Mouse (Mus musculus) thymus, adult 18-20 months (tissue): ENCODE data around the gene Tmtc1.
A peak's percentile ranks its signal among the peaks of the same experiment; 100 is the strongest.

ENCODE experiments used
- DNase-seq, 2 experiments: peaks; one replicate each; pipeline ENCODE4 v3.0.0; 2022; ENCODE audit warnings: mixed read lengths in 2 of 2

Tmtc1 gene

DNA sequence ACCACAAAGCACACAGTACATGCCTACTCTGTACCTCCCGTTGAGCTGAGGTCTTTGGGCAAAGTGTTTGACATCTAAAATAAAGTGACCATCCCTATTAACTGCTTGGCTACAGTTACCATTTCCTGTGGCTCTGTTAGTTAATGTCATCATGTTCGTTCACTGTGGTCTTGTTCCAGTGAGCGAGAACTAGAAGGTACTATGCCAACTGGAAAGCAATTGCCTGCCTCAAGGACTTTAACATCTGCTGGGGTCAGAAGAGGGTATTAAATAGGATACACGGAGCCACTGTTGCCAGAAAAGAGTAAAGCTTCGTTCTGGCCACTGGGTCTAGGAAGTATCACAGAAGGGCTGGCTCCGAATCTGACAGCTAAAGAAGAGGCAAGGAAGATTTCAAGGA, 23.8 kb downstream of the Tmtc1 start:
- DNase-seq = no peak

DNA sequence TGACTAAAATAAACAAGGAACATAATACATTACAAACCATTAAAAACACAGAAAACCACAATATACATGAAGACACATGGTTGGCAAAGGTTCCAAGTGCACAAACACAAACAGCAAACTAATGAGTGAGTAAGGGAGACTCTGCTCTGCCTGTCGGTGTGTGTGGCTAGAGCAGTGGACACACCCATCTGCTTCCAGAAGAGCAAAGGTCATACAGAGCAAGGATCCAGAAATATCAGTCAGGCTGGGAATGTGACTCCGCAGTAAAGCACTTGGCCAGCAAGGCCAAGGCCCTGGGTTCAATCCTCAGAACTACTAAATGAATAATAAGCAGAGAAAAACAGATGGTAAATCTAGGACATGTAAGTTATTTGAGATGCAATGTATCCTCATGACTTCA, 27.6 kb downstream of the Tmtc1 start:
- no peak for DNase-seq

DNA sequence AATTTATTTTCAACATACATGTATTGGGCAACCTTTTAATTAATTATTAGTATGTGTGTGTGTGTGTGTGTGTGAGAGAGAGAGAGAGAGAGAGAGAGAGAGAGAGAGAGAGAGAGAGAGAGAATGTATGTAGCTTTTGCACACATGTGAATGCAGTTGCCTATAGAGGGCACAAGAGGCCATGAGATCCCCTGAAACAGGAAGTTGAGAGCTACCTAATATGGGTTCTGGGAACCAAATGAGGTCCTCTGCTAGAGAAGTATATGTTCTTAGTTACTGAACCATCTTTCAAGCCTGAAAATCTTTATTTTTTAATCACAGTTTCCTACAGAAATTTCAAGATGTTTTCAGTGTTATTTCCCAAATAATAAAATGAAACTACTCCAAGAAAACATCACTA, 30.6 kb downstream of the Tmtc1 start:
- no peak for DNase-seq

DNA sequence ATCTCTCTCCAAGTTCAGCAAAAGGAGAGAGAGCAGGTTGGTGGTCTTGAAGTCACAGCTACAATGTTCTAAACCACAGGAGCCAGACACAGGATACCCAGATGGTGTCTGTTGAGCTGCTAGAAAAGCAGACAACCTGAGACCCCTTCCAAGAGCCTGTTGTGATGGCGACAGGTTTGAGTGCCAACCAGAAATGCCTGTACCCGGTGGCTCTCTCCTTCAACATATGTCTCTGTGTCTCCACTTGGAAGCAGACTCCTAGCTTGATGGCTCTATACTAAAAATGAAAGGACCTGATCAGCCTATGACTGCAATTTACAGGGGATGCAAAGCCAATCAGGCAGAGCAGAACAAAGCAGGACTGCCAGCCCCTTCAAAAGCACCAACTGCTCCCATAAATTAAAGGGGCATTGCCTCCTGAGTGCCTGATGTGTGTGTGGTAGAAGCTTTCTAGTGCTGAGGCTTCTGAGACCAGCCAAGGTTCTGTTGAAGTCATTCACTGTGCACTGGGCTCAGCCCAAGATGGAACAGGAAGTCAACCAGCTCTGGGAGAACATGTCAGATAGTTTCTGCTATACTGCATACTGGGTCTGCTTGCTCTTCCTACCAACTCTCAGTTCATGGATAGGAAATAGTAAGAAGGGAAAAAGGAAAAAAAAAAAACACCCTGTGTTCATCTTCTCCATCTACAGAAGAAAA, 37.2 kb downstream of the Tmtc1 start:
- DNase-seq = no peak

DNA sequence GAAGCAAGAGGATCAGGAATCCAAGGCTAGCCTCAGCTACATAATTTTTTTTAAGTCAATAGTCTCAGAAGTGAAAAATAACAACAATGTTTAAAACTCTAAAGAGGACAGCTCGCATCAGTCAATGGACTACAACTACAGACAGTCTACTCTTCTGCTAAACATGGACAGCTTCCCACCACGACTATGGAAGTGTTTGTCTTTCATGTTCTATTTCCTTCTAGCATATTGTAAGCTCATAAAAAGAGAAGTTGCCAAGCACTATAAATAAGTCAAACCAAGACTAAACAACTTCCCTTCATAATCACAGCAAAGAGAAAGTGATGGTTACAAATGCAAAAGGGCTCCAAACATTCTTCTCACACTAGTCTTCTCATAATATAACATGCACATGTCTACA, 38.6 kb downstream of the Tmtc1 start:
- DNase-seq = no peak

DNA sequence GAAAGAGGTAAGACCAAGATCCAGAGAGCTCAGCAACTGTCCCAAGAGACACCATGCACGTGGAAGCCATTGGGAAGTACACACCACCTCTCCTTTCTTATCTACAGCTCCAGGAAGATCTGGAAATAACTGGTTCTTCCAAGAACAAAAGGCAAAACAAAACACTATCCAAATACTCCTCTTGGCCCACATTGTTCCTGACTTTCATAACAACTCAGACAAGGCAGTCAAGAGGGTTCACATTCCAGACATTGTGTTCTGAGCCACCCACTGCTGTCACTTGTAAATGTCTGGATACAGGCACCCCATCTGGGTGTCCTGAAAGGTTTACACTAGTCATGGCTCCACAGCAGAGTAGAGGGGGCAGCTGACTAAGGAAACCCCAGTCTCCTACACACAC, 39.7 kb downstream of the Tmtc1 start:
- DNase-seq = no peak

DNA sequence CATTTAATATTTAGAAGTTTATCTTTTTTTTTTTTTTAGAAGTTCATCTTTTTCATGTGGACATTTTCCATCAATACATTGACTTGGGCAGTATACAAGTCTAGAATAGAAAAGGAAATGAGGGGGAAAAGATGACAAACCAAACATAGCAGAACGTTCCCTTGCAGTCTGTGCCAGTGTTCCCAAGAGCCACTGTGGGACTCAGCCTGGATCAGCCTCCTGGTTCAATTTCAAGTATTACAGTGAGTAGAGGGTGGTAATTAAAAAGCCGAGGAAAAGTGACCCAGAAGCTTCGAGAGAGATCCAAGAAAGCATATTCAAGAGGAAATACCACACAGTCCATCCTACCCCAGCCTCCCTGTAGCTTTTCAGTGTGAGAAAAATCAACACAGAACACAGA, 40.4 kb downstream of the Tmtc1 start:
- DNase-seq = no peak

DNA sequence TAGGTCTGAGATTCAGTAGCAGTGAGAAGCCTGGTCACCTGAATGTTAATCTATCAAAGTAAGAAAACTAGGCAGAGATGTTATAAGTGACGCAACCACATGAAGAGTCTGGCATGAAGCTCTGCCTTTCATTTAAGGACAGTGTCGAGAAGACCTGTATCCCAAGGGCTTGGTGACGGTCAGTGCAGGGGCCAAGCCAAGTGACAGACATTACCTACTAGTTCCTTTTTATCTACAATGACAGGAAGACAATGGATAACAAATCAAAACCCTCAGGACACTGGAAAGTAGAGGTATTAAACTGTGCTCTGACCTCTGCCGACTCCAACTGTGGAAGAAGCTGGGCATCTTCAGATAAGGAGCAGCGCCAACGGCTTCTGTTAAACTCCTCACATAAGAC, 43.2 kb downstream of the Tmtc1 start:
- no peak for DNase-seq

DNA sequence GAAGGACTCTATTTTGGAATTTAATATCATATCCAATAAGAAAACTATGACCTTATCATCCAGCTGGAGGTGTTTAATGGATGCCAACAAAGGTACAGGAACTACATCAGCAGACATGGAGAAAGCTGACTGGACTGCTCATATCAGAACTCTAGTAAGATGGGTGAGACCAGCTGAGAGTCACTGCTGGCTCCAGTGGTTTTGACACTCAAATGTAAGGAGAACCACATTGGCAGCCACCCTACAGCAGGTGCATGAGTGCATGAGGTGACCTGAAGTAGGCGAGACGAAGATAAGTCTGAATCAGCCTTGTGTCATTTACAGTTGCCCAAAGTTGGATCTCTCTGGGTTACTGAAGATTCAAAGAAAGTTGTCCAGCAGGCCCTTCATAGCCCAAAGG, 44.6 kb downstream of the Tmtc1 start:
- no peak for DNase-seq

DNA sequence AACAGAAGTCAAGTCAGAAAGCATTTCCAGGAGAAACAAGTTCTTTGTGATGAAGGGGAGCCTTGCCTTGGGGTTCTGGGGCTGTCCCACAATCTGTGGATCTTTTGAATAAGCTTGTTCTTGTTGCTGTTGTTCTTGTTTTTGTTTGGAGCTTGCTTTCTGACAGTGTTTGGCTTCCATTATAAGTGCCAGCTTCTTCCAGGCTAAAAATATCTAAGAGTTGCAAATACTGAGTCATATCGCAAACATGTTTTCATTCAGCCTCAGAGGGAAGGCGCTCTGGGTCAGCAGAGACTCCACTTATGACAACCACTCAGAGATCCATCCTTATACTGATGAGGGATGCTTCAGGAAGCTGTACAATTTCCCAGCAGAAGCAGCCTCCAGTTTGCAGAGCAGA, 45.3 kb downstream of the Tmtc1 start:
- no peak for DNase-seq

DNA sequence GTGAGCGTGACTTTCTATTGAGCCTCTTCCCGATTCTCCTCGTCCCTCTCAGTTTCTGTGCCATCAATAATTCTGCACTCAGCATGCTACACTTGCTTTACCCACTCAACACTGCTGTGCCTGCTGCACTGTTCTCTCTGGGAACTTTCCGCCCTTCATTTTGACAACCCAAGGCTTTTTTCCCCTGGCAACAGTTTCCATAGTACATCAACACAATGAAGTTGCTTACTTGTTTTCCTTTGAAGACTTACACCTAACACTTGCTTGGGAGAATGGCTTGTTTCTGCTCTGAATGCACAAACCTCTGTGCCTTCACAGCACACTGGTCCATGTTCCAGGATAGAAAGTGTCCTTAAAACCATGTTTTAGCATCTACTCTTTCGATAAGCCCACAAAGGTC, 46.9 kb downstream of the Tmtc1 start:
- DNase-seq = no peak

DNA sequence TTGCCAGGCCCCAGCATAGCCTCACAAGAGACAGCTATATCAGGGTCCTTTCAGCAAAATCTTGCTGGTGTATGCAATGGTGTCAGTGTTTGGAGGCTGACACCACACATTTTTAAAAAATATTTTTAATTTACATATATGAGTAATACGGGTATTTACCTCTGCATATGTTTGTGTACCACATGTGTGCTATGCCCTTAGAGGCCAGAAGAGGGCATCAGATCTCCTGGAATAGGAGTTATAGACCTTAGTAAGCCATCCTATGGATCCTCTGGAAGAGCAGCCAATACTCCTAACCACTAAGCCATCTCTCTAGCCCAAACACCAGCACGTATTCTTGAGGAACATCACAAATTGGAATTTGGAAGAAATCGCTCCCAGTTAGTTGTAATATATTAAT, 48.9 kb downstream of the Tmtc1 start:
- no peak for DNase-seq

DNA sequence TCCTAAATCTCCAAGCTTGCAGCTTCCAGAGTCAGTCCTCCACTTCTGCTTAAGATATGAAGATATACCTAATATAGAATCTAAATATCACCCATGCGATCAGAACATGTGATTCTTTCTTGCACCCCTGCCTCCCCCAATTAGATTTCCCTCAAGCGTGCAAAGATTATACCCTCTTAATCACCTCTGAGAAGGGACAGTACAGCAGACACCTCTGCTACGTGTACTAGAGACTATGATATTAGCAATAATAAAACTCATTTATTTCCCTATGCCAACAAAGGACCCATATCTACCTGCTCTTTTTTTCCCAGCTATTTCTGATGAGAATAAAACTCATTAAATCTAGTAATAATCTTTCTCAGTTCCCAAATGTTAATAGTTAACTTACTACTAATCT, 49.9 kb downstream of the Tmtc1 start:
- no peak for DNase-seq

DNA sequence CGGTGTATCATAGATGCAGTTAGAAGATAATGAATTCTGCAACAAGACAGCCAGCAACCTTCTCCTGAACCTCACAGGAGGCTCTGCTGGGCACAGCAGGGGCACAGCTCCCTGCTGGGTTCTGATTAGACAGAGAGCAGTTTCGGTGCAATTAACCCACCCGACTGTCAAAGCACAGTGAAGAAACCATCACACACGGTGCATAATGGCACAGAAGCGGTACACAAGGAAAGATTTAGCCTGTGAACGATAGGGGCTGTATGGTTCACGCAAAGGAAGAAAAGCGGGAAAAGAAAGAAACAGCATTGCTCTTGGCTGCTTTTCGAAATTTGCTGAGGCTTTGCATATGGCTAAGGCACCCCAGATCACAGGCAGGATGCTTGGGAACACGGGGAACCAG, 52.0 kb downstream of the Tmtc1 start:
- no peak for DNase-seq

DNA sequence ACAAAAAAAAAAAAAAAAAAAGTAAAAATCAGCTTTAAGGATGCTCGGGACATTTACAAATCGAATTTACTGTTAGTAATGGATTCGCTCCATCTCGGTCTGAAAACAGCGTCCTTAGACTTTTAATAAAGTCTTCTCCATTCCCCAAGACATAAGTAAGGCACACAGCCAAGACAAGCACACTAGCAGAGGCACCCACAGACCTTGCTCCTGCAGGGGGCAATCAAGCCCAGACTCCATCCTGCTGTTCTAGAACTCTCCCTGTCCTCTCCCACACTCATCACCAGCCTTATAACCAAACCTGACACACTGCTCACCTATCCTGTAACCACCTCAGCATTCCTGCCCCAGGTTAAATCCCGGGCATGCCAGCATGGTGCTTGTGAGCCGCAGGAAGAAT, 52.9 kb downstream of the Tmtc1 start:
- DNase-seq = no peak

DNA sequence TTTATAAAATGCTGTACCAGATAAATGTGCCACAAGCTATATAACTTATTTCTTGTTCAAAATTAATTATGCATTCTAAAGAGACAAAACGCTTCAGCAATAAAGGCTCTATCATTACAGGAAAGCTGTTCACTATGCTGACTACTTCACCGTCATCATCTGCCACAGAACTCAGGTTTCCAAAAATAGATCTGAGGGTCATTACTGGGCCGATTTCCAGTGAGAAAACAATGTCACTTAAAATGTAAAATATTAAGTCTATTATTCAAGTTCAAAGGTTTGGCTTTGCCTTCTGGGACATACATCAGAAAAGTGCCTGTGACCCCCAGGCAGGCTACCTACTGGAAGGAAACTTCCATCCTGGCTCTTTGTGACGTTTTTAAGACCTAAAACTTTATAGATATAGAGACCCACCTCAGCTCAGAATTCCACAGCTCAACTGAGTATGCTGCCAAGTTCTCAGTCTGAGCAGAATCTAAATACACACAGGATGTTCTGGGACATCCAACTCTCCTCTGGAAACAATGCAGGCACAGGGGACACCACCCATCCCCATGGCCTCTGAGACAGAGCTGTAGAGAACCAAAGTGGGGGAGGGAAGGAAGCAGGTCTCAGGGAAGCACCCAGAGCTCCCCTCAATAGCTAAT, 53.4 kb downstream of the Tmtc1 start:
- DNase-seq = no peak

DNA sequence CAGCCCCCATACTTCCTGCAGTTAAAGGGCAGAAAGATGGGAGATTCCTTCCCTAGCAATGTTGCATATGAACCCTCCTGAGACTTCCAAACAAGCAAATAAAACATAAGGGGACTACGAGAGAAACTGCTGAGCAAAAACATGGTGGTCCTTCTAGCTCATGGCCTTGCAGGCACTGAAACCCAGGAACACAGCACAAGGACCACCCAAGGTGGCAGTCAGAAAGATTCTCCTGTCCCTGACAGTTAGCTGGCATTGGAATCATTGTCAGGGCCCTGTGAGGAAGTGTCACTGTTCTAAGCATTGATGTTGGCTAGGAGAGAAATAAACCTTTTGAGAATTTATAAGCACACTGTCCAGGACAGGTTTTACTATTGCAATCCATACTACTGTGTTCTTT, 56.2 kb downstream of the Tmtc1 start:
- no peak for DNase-seq

DNA sequence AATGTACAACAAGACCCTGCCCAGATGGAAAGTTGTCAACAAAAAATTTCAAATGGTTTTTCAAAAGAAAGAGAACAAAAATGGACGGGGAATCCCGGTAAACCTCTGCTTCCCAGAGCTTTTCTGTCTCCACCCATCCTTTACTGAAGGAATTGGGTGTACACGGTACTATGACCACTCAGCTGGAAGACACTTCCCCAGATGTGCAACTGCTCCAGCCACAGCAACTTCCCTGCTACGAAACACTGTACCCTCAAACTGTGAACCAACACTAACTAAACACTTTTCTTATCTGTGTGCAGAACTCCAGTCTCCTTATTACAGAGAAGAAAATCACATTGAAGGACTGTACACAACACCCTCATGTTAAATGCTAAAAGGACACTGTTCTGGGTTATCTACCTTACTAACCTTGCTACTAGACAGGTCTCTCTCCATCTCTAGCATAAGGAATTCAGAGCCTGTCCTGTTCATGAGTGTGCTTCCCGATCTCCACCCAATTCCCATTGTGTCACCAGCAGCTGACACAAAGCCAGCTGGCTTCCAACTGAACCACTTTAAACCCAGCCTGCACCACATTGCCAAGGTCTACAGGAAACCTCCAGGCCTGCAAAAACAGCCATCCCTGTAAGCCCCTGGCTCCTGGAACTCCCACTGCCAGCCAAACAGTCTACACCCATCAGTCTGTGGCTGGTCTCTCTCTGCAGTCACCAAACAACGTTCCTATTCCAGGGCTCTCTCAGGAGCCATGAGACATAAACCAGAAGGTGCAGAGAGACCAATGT, 59.9 kb downstream of the Tmtc1 start:
- DNase-seq = no peak

DNA sequence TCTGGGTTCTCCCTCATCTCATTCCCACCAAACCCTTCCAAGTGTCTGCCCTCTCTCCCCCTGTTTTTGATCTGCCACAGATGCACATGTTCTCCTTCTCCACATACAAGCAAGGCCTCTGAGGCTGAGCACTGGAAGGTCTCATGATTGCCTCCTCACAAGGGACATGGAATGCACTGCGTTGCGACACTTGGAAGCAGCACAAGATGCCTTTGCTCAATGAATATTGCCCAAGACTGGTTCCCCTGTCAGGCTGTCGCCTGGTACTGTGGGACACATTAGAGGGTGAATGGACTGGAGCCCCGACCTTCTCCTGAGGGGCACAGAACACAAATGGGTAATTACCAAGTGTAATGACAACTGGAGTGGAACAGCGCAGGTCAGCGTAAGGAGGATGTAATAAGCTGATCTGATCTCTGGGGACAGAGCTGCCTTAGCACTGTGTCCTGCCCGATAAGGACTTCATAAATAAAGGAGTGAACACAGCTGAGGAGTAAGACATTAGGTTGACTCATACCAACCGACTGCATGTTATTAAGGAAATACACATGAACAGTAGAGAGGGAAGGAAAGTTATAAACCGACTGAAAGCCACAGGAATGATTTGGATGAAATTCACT, 62.9 kb downstream of the Tmtc1 start:
- peak in 1 of 2 experiments; percentile 1 for DNase-seq

DNA sequence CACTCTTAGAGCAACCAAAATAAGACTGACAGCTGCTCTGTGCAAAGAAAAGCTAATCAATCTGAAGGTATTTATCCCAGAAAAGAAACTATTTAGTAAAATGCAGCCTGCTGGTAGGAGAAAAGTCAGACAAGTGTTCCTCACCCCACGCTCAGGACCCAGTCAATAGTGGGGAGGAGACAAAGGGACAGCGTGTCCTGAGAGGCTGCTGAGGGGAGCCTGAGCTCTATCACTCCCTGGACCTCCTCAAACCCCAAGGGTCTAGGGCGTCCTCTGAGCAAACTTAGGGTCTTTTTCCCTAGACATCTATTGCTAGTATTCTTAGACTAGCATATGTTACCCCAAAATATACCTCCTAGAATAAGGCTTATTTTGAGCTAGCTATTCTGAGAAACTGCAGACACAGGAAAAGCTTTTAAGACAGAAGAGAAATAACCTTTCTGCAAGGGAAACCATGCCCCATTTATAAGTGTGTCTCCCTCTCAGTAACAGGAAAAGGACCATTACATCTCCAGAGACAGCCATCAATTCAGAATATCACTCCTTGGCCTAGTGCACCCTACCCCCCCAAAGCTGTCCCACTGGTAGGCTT, 68.5 kb downstream of the Tmtc1 start:
- DNase-seq = no peak

DNA sequence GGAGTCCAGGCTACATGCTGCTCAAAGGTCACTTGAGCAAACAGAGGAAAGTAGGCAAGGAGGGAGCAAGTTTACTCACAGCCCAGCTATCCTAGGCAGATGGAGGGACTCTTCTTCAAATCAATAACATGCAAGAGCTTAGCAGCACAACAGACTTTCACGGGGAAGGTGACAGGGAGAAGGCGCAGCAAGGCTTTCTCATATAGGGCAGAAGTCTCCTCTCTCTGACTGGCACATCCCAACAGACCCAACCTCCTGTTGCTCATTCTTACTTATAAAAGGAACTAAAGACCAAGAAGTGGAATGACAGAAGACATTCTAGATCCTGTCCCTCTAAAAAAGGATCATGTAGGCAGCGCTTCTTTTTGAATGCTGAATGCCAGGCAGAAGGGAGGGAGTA, 69.2 kb downstream of the Tmtc1 start:
- DNase-seq = no peak

DNA sequence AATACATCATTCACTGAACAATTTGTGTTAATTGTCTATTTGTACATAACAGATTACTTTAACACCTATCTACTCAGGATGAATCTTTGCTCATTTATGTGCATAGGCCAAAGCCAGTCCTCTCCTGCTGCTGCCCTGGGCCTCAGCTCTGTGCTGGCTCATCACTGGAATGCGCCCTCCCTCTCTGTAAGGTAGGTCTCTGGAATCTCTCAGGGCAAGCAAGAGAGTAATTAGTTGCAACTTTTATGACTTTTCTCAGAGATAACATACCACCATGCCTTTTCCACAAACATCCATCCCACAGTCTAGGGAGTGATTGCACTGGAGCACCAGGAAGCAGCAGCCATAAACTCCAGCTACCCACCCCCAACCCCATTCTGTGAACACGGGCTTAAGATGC, 70.7 kb downstream of the Tmtc1 start:
- no peak for DNase-seq

DNA sequence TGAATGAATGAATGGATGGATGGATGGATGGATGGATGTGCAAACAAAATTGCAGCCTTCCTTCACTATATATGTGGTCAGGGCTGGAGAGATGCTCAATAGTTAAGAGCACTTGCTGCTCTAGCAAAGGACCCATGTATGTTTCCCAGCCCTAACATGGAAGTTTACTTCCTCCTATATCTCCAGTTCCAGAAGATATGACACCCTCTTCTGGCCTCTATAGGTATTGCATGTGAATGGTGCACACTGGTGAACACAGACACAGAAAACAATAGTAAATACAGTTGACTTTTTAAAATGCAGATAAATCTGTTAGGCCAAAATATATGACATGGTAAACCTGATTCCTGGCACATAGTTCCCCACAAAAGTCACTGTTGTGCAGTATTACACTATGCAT, 73.0 kb downstream of the Tmtc1 start:
- no peak for DNase-seq
